Mouse (Mus musculus): ENCODE results near the gene Tcaf2.

GRCm38 (mm10) chr6:42689761-42690160, 44.7 kb upstream of the Tcaf2 start:
- TF ChIP-seq CTCF (IDR thresholded peaks at IDR 0.05; ENCODE audit: low read depth, low read length) (no peak), TAL1 (conservative IDR thresholded peaks at IDR 0.05; ENCODE audit: low read depth, low read length) (no peak), GATA1 (IDR thresholded peaks at IDR 0.05; ENCODE audit: borderline replicate concordance, low read length) (no peak), POLR2AphosphoS5 (IDR thresholded peaks at IDR 0.05; ENCODE audit: insufficient replicate concordance, low read depth, low read length) (no peak)
